Mouse (Mus musculus) thymus, adult 2 months (tissue): Measurements from ENCODE around the gene Rreb1. TPM values are rescaled to one million over a fixed set of nuclear protein-coding genes. Genes with fewer than 3 reads are reported as not detected.

Experiments
- DNase-seq: peaks from one replicate; pipeline ENCODE4 v3.0.0; 2021
- H3K27ac ChIP-seq: fragments of 200-500 bp; 2 replicates; pipeline ENCODE4 v1.5.1; 2012; ENCODE audit warnings: low read length, control low read depth; ENCODE audit not compliant: control insufficient read depth, insufficient read depth
- H3K27me3 ChIP-seq: fragments of 200-500 bp; 2 replicates; pipeline ENCODE4 v1.6.1; 2012; ENCODE audit warnings: mild to moderate bottlenecking, low read length, moderate library complexity, mixed read lengths; ENCODE audit not compliant: control insufficient read depth, insufficient read depth
- H3K36me3 ChIP-seq: fragments of 200-500 bp; 2 replicates; pipeline ENCODE4 v1.6.1; 2012; ENCODE audit warnings: mild to moderate bottlenecking, low read length, moderate library complexity; ENCODE audit not compliant: control insufficient read depth, insufficient read depth
- H3K4me1 ChIP-seq: fragments of 200-500 bp; replicated peaks from 2 replicates; pipeline ENCODE4 v1.6.1; 2012; ENCODE audit warnings: low read length; ENCODE audit not compliant: control insufficient read depth, insufficient read depth
- H3K4me3 ChIP-seq: fragments of 200-500 bp; 2 replicates; pipeline ENCODE4 v1.5.1; 2012; ENCODE audit warnings: mild to moderate bottlenecking, low read length, control low read depth, moderate library complexity; ENCODE audit not compliant: control insufficient read depth, insufficient read depth
- CTCF ChIP-seq: fragments of 200-500 bp; IDR thresholded peaks from 2 replicates; pipeline ENCODE4 v1.5.1; 2012; ENCODE audit warnings: mild to moderate bottlenecking, control low read depth, low read length, moderate library complexity, borderline replicate concordance; ENCODE audit not compliant: control insufficient read depth, poor library complexity, insufficient read depth; ENCODE audit errors: extremely low read depth
- POLR2A ChIP-seq: fragments of 200-500 bp; IDR thresholded peaks from 2 replicates; pipeline ENCODE4 v1.6.1; 2012; ENCODE audit warnings: mild to moderate bottlenecking, low read length, control low read depth, moderate library complexity; ENCODE audit not compliant: control insufficient read depth, poor library complexity, insufficient read depth; ENCODE audit errors: extremely low read depth
- WGBS: fragments of 180-500 bp; shearing (Covaris S2); methylation state at CpG from one replicate; pipeline ENCODE4 v1.1.7; 2018; 5-methylcytosine and 5-hydroxymethylcytosine counted together
- polyA plus RNA-seq: library from polyadenylated mRNA; depleted of rRNA; stranded (reverse); fragments of >200 nt; gene quantifications from 2 replicates; pipeline ENCODE4 v1.2.3, GENCODE M21; 2012

Gene Rreb1
- polyA plus RNA-seq, 1 experiment, result 37.5 TPM

DNA sequence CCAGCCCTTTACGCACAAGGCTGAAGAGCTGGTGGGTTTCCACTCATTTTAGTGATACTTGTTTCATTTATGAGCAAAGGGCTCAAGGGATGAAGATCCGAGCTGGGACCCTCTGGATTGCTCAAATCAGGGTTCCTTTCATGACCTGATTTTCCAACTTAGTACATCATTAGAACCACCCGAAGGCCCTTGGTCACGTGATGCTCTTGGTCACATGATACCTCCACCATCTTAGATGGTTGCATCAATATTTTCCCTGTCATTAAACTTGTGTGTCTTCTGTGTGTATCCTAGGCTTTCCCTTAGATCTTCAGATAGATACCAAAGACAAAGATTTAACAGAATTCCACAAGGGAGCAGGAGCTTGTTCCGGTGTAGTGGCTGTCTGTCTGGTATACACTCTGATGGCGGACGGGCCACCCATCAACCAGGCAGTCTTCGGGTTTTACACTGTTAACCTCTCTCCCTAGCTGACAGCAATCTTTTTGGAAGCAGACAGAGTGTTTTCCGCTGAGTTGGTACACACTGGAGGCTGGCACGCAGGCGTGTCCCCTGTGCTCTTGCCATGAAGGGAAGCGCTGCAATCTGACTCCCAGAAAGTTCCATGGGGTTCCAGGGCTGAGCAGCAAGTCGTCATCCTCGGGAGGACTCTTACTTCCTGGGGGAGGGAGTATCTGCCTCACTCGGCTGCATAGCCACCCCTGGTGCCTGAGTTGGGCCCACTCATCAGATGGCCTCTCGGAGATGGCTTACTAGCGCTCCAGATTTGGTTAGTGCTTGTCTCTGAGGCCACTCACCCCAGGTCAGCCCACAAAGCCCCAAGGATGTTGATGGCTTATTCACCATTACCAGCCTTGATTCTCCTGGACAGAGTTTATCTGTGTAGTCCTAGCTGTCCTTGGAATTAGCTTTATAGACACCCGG is 60.3 kb downstream of the Rreb1 start:
- H3K36me3 ChIP-seq, result no peaks in the 10 kb centered on the region
- no peak for DNase-seq
- 95% methylated on average over 18 of the region's 18 CpGs for WGBS

DNA sequence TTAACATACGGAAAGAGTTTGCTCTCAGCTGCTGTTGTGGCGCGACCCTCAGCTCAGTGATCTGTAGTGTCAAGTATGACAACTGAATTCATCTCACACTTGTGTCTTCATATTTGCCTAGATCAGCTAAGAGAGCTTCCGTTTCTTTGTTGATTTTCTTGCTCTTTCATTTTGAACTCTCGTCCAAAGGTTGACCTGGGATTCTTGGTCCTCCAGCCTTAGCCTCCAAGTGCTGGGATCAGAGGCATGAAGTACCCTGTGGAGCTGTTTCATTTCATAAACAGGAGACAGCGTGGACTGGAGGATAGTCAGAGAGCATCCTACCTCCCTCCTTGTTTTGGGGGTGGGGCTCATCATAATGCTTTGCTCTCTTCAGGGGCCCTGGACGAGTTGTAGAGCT is 65.0 kb downstream of the Rreb1 start:
- DNase-seq, result no peak
- 79% methylated on average over 7 of the region's 7 CpGs for WGBS
- TF ChIP-seq CTCF (no peak), POLR2A (no peak)
- peaks cover 48% of the 10 kb centered on the region for H3K4me1 ChIP-seq
- H3K36me3 ChIP-seq, result no peaks in the 10 kb centered on the region
- H3K27ac ChIP-seq, result no peak overlapping the region
- H3K27me3 ChIP-seq, result no peaks in the 10 kb centered on the region
- no peak overlapping the region for H3K4me3 ChIP-seq

More for the DNA sequence above, 60.3 kb downstream of the Rreb1 start:
- no peaks in the 10 kb centered on the region for H3K27me3 ChIP-seq
- H3K4me3 ChIP-seq, result no peak overlapping the region
- TF ChIP-seq CTCF (no peak), POLR2A (no peak)
- no peak overlapping the region for H3K27ac ChIP-seq
- peaks cover 18% of the 10 kb centered on the region for H3K4me1 ChIP-seq

DNA sequence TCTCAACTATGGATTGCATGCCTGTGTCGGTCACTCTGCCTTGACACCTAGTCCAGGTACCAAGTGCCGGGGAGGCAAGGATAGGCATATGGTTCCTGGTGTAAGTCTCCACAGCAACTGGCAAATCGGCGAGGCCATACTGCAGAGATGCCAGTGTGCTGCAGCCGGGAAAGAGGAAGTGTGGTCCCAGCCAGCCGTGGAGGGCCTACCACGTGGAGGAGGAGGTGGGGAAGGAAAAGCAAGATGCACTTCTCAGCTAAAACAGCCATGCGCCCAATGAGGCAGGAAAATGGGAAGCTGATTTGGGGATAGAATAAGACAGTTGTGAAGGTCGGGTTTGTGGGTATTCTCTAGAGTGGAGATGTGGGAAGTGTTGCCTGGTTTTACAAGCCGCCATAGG is 65.6 kb downstream of the Rreb1 start:
- no peak overlapping the region for H3K27ac ChIP-seq
- no peak overlapping the region for H3K4me3 ChIP-seq
- 33% methylated on average over 10 of the region's 10 CpGs for WGBS
- DNase-seq, result no peak
- TF ChIP-seq CTCF (no peak), POLR2A (no peak)
- H3K27me3 ChIP-seq, result no peaks in the 10 kb centered on the region
- H3K4me1 ChIP-seq, result peaks cover 48% of the 10 kb centered on the region
- no peaks in the 10 kb centered on the region for H3K36me3 ChIP-seq

DNA sequence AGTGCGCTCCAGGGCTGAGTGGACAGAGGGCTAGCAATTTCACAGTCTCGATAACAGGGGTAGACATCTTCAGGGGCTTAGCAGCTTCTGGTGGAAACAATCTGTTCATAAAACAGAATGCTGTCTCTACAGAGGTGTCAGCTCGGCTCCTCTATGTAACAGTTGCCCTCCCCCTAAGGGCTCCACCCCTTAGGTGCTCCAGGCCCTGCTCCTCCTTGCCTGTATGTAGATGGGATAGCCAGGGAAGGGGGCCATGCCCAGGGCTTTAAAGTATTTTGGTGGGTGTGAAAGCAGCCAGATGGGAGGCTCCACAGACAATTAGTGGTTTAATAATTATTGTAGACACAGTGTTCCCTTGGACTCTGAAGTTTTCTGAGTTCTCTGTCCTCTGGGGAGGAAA is 67.0 kb downstream of the Rreb1 start:
- no peak overlapping the region; the same call in 1 of the 2 replicates for H3K27ac ChIP-seq
- DNase-seq, result no peak
- H3K4me3 ChIP-seq, result no peak overlapping the region

GRCm38 (mm10) chr13:37845641-37846040 is 67.4 kb downstream of the Rreb1 start:
- 55% methylated on average over 7 of the region's 7 CpGs for WGBS
- H3K4me1 ChIP-seq, result peaks cover 50% of the 10 kb centered on the region
- H3K27me3 ChIP-seq, result no peaks in the 10 kb centered on the region
- H3K27ac ChIP-seq, result no peak overlapping the region
- no peak overlapping the region for H3K4me3 ChIP-seq
- no peak for TF ChIP-seq CTCF
- TF ChIP-seq POLR2A, result no peak
- DNase-seq, result no peak
- no peaks in the 10 kb centered on the region for H3K36me3 ChIP-seq

More for the DNA sequence above, 67.0 kb downstream of the Rreb1 start:
- TF ChIP-seq CTCF (no peak), POLR2A (no peak)
- Histone ChIP-seq H3K4me1 (peaks cover 50% of the 10 kb centered on the region), H3K27me3 (no peaks in the 10 kb centered on the region), H3K36me3 (no peaks in the 10 kb centered on the region)
- 74% methylated on average over 3 of the region's 3 CpGs for WGBS

DNA sequence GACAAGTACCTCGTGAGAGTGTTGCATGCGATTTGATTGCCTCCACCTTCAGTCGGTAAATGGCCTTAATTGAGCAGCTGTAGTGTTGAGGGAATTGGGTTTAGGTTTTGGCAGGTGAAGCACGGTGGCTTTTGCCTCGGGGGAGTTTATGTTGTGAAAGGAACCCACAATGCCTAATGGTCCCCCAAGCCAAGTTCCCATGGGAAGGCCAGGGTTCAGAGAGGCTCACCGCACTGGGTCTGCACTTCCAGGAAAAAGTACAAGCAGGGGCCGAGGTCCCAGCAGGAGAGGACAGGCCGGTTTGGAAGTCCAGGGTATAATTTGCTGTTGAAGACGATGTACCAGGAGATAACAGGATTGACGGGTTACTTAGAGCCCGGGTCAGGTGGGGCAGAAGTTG is 68.3 kb downstream of the Rreb1 start:
- no peak for TF ChIP-seq POLR2A
- no peak for TF ChIP-seq CTCF
- DNase-seq, result no peak
- Histone ChIP-seq H3K4me3 (no peak overlapping the region), H3K27me3 (no peaks in the 10 kb centered on the region), H3K36me3 (no peaks in the 10 kb centered on the region), H3K4me1 (peaks cover 46% of the 10 kb centered on the region), H3K27ac (no peak overlapping the region)
- WGBS, result 88% methylated on average over 11 of the region's 11 CpGs

DNA sequence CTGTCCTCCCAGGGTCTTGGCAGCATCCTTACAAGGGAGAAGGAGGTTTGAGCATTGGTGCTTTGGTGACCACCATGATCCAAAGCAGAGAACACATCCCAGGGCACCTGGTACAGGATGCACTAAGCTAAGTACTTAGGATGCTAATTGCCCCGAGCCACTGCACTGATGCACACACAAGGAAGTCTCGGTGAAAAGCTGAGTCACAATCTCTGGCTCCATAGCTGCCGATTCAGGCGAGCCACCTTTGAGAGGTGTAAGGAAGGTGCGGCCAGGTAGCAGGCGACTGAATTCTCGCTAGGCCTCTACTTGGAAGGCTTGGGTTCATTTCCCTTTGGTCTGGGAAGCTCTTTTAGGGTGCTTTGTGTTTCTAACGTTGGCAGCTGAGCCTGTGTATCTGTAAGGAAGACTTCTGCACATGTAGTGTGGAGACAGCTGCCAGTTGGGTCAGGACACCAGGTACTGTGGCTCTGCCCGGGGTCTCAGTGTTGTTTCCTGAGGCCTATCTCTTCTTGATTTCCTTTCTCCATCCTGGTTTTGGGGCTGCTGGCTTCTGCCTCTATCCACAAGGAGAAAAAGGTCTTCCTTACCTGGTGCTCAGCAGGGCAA is 68.9 kb downstream of the Rreb1 start:
- Histone ChIP-seq H3K4me1 (peaks cover 41% of the 10 kb centered on the region), H3K27ac (no peak overlapping the region), H3K36me3 (no peaks in the 10 kb centered on the region), H3K27me3 (no peaks in the 10 kb centered on the region), H3K4me3 (no peak overlapping the region)
- 71% methylated on average over 9 of the region's 9 CpGs for WGBS
- TF ChIP-seq CTCF (no peak), POLR2A (no peak)
- no peak for DNase-seq
